Mouse (Mus musculus) stomach, embryonic 14.5 days (tissue): ENCODE results near the gene Vps72. TPM values are rescaled to one million over a fixed set of nuclear protein-coding genes. Genes with fewer than 3 reads are reported as not detected.
"Not testable (repeated sequence)": the region's sequence is repeated elsewhere in the genome, so short reads cannot be mapped to it uniquely, and the experiment has no call there.

ENCODE experiments used
- ATAC-seq: fragments of 200-750 bp; cut with Nextera tagmentation; 2 replicates; pipeline ENCODE4 v1.8.0; 2017; ENCODE audit warnings: low read depth, moderate TSS enrichment; ENCODE audit not compliant: insufficient number of reproducible peaks, insufficient read depth, low FRiP score
- H3K27ac ChIP-seq: fragments of 300-500 bp; sonication (generic); 2 replicates; pipeline ENCODE4 v1.5.1; 2014; ENCODE audit warnings: mild to moderate bottlenecking, low read length, moderate library complexity, mixed read lengths
- H3K27me3 ChIP-seq: fragments of 300-500 bp; sonication (generic); 2 replicates; pipeline ENCODE4 v1.6.1; 2014; ENCODE audit warnings: low read length, control low read depth, mixed read lengths; ENCODE audit not compliant: control insufficient read depth, insufficient read depth
- H3K36me3 ChIP-seq: fragments of 300-500 bp; sonication (generic); 2 replicates; pipeline ENCODE4 v1.6.1; 2014; ENCODE audit warnings: mild to moderate bottlenecking, control low read depth, low read length, moderate library complexity, mixed read lengths; ENCODE audit not compliant: control insufficient read depth, insufficient read depth
- H3K4me1 ChIP-seq: fragments of 300-500 bp; sonication (generic); 2 replicates; pipeline ENCODE4 v1.6.1; 2014; ENCODE audit warnings: low read length, control low read depth, mixed read lengths; ENCODE audit not compliant: control insufficient read depth, insufficient read depth
- H3K4me2 ChIP-seq: fragments of 300-500 bp; sonication (generic); replicated peaks from 2 replicates; pipeline ENCODE4 v1.6.1; 2014; ENCODE audit warnings: low read depth, low read length, control low read depth
- H3K4me3 ChIP-seq: fragments of 300-500 bp; sonication (generic); 2 replicates; pipeline ENCODE4 v1.5.1; 2014; ENCODE audit warnings: low read depth, low read length, control low read depth
- H3K9ac ChIP-seq: fragments of 300-500 bp; sonication (generic); replicated peaks from 2 replicates; pipeline ENCODE4 v1.6.1; 2014; ENCODE audit warnings: low read depth, mild to moderate bottlenecking, control low read depth, low read length, moderate library complexity, mixed read lengths
- H3K9me3 ChIP-seq: fragments of 300-500 bp; sonication (generic); 2 replicates; pipeline ENCODE4 v1.6.1; 2016; ENCODE audit warnings: low read depth, low read length, control low read depth; ENCODE audit not compliant: control insufficient read depth
- WGBS: fragments of 180-500 bp; shearing (Covaris S2); extraction: QIAGEN DNeasy Blood & Tissue Kit; methylation state at CpG from one replicate; pipeline ENCODE4 v1.1.7; 2014; 5-methylcytosine and 5-hydroxymethylcytosine counted together
- polyA plus RNA-seq: library from polyadenylated mRNA; unstranded; fragments of >200 nt; fragmentation: Nextera tagmentation; extraction: Ambion mirVana; gene quantifications from 2 replicates; pipeline ENCODE4 v1.2.1, GENCODE M21; 2014

The Vps72 gene
- polyA plus RNA-seq, 1 experiment from 2014 or later = 156 TPM

DNA sequence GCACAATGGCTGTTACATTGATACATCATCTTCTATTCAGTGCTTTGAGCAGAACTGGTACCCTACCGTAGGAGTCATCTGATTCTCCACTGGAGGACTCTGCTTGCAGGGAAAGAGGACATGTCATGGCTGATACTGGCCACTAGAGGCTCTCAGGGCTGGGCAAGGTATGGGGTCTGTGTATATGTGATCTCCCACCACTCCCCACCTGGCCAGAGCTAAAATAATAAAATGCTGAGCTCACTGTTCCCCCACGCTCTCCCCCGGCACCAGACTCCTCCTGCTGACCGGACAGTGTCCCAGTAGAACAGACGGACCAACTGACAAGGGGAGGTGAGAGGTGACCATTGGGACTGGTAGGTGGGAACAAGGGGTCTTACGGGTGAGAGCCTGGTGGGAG is 13.4 kb downstream of the Vps72 start, which contains the start of gene Tmod4:
TSS of gene Tmod4 (plus strand) at position 231 of the 400 bp plus-strand sequence.
- whole genome bisulfite sequencing = 51% methylated on average over 6 of the region's 6 CpGs
- Histone ChIP-seq H3K4me1 (peaks cover 5% of the 10 kb centered on the region; the same call in 1 of the 2 replicates), H3K36me3 (peaks cover 33% of the 10 kb centered on the region), H3K4me3 (no peak within 1 kb of the TSS), H3K9ac (no peak within 1 kb of the TSS), H3K4me2 (no peak within 1 kb of the TSS), H3K27ac (no peak within 1 kb of the TSS; the same call in 1 of the 2 replicates), H3K27me3 (no peaks in the 10 kb centered on the region), H3K9me3 (no peaks in the 10 kb centered on the region)
- ATAC-seq = peak; percentile 39; the same call in 1 of the 2 replicates

DNA sequence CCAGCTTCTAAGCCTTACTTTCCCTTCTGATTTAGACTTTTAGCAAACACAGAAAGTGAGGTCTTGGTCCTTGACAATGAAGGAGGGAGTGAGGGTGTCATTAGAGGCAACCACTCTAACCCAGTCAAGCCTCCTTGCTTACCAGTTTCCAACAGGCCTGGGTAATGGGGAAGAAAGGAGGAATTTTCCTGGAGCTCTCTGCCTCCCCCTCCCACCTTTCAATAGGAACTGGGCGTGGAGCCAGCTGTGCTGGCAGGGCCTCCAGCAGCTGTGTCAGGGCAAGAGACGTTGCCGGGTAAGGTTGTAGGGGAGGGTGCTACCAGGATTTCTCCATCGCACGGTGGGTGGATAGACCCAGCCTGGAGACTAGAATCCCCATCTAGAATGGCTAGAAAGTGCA is 14.2 kb downstream of the Vps72 start:
- peaks cover 5% of the 10 kb centered on the region; the same call in 1 of the 2 replicates for H3K4me1 ChIP-seq
- no peak overlapping the region for H3K9ac ChIP-seq
- no peaks in the 10 kb centered on the region for H3K9me3 ChIP-seq
- peaks cover 26% of the 10 kb centered on the region for H3K36me3 ChIP-seq
- 22% methylated on average over 5 of the region's 5 CpGs for WGBS
- no peak overlapping the region for H3K4me2 ChIP-seq
- no peak overlapping the region for H3K4me3 ChIP-seq
- ATAC-seq = no peak
- H3K27me3 ChIP-seq = no peaks in the 10 kb centered on the region
- no peak overlapping the region; the same call in 1 of the 2 replicates for H3K27ac ChIP-seq

DNA sequence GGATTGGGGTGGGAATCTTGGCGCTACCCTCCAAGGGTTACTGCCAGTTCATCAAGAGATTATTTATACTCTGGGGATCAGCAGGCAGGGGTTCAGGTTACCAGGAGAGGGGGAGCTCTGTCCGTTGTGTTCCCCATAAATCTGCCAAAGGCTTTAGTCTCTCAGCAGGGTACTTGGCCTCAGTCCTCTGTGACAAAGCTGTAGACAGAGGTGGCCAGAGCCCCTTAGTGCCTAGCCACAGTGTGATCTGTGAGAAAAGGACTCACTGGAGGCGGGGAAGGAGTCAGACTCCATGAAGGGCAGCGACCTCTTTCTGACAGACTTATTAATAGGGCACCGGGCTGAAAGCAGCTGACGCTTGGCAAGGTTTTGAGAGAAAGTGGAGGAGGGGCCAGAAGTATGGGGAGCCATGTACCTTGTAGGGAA is 18.4 kb downstream of the Vps72 start:
- H3K27ac ChIP-seq = no peak overlapping the region
- no peak overlapping the region for H3K9ac ChIP-seq
- no peaks in the 10 kb centered on the region for H3K9me3 ChIP-seq
- no peak overlapping the region for H3K4me3 ChIP-seq
- H3K4me2 ChIP-seq = no peak overlapping the region
- WGBS = 34% methylated on average over 6 of the region's 6 CpGs
- ATAC-seq = no peak
- H3K36me3 ChIP-seq = peaks cover 3% of the 10 kb centered on the region; the same call in 1 of the 2 replicates
- H3K4me1 ChIP-seq = peaks cover 8% of the 10 kb centered on the region; the same call in 1 of the 2 replicates
- H3K27me3 ChIP-seq = no peaks in the 10 kb centered on the region

DNA sequence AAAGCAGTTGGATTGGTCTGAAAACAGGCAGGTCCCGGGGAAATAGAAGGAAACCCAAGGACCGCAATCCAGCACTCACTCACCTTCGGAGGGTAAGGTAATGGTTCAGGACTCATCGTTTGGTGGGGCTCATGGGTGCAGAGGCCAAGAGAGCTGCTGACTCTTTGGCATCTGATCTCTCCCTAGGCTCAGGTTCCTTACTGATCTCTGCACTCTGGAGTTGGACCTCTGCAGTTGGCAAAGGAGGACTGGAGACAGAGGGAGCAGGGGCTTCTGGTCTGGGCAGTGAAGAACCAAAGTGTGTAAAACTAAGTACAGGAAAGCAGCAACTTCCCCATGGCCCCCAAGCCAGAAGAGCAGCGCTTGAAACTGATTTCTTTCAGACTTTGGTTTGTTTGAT is 19.3 kb downstream of the Vps72 start:
- H3K9me3 ChIP-seq = no peaks in the 10 kb centered on the region
- H3K36me3 ChIP-seq = peaks cover 3% of the 10 kb centered on the region; the same call in 1 of the 2 replicates
- H3K27me3 ChIP-seq = no peaks in the 10 kb centered on the region
- H3K9ac ChIP-seq = no peak overlapping the region
- ATAC-seq = no peak
- H3K4me1 ChIP-seq = peaks cover 7% of the 10 kb centered on the region; the same call in 1 of the 2 replicates
- no peak overlapping the region for H3K27ac ChIP-seq
- 83% methylated on average over 5 of the region's 5 CpGs for WGBS
- no peak overlapping the region for H3K4me3 ChIP-seq
- no peak overlapping the region for H3K4me2 ChIP-seq

DNA sequence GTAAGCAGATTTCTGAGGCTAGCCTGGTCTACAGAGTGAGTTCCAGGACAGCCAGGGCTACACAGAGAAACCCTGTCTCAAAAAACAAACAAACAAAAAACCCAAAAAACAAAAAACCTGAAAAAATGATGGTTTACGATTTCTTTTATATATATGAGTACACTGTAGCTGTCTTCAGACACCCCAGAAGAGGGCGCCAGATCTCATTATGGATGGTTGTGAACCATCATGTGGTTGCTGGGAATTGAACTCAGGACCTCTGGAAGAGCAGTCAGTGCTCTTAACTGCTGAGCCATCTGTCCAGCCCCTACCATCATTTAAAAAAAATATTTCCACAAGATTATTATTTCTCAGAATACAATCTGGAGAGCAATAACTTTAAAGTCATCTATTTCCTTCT is 21.6 kb downstream of the Vps72 start:
- WGBS = 91% methylated on average over 2 of the region's 2 CpGs

DNA sequence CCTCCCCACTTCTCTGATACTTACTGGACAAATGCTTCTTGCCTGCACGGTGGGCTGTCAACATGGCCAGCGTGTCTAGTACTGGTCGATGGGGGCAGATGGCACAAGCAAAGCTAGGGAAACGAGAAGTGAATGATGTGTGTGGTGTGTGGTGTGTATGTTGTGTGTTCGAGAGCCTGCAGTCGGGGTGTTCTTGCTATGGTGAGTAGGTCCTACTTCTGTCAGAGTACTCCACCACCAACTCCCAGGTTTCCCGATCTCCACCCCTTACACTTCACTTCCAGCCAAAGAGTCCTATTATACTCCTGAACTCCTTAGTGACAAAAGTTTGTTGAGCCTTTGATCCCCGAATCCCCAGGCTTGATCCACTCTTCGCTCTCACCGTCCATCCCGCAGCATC is 22.4 kb downstream of the Vps72 start:
- ATAC-seq = no peak
- WGBS = 51% methylated on average over 11 of the region's 11 CpGs

More for the DNA sequence above, 21.6 kb downstream of the Vps72 start:
- not testable (repeated sequence) for H3K4me2 ChIP-seq, H3K27ac ChIP-seq, H3K9me3 ChIP-seq, H3K27me3 ChIP-seq, ATAC-seq, H3K4me3 ChIP-seq, H3K9ac ChIP-seq, H3K36me3 ChIP-seq
- H3K4me1 ChIP-seq = 0 out of 2 replicates have a peak, but pooled peaks cover 11% of the 10 kb centered on the region

DNA sequence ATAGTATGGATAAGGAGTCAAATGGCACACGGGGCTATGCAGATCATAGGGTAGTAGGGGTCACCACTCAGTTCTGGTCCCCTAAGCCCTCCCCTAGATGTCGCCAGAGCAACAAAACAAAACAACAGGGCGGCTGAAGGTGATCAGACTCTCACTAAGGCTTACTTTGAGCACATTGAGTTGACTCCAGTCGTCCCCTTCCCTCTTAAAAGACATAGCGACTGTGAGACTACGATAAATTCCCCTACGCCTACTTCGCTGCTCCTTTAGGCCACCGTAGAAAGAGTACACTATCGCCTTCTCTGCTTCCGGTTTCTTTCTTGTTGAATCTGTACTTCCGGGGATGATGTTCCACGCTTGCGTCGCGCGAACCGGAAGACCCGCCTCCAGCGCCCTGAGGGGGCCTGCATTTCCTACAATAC is 22.9 kb downstream of the Vps72 start, which contains the start of the genes Scnm1 and Lysmd1:
TSS of gene Scnm1 (minus strand) at position 332 of the 422 bp plus-strand sequence.
TSS of gene Lysmd1 (plus strand) at position 409 of the 422 bp plus-strand sequence.
- no peaks in the 10 kb centered on the region for H3K9me3 ChIP-seq
- H3K27ac ChIP-seq = peak within 1 kb of the TSS; percentile 6; the same call in 1 of the 2 replicates
- 0 out of 2 replicates have a peak, but pooled peaks cover 11% of the 10 kb centered on the region for H3K4me1 ChIP-seq
- peak within 1 kb of the TSS; percentile 45 for H3K9ac ChIP-seq
- H3K27me3 ChIP-seq = no peaks in the 10 kb centered on the region
- peak within 1 kb of the TSS; percentile 53 for H3K4me2 ChIP-seq
- H3K36me3 ChIP-seq = peaks cover 3% of the 10 kb centered on the region; the same call in 1 of the 2 replicates
- peak within 1 kb of the TSS; percentile 44 for H3K4me3 ChIP-seq
- ATAC-seq = peak; percentile 92
- WGBS = under 1% methylated on average over 20 of the region's 20 CpGs

More for the DNA sequence above, 22.4 kb downstream of the Vps72 start:
- no peaks in the 10 kb centered on the region for H3K27me3 ChIP-seq
- no peaks in the 10 kb centered on the region for H3K9me3 ChIP-seq
- H3K4me2 ChIP-seq = peak overlapping the region; percentile 53
- H3K4me3 ChIP-seq = peak overlapping the region; percentile 44
- H3K27ac ChIP-seq = no peak overlapping the region
- H3K4me1 ChIP-seq = 0 out of 2 replicates have a peak, but pooled peaks cover 11% of the 10 kb centered on the region
- peak overlapping the region; percentile 45; the same call in 1 of the 2 replicates for H3K9ac ChIP-seq
- H3K36me3 ChIP-seq = peaks cover 3% of the 10 kb centered on the region; the same call in 1 of the 2 replicates

DNA sequence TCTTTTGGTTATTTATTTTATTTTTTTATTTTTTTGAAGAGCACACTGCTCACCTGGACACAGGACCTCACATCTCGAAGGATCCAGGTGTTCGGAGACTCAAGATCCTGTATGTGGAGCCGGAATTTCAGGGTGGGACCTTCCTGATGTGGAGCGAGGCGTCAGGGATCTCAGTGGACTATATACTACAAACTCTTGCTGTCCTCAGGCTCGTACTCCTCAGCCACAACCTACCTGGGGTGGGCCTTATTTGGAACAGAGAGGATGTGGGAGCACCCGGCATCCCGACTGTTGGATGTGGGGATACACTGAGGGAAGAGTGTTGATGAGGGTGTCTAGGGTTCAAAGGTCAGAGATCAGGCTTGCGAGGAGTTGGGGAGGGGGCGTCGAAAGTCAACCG is 23.3 kb downstream of the Vps72 start:
- not testable (repeated sequence) for H3K9me3 ChIP-seq, H3K9ac ChIP-seq, H3K36me3 ChIP-seq, H3K27ac ChIP-seq, H3K4me2 ChIP-seq, H3K27me3 ChIP-seq
- H3K4me3 ChIP-seq = peak overlapping the region; percentile 44
- H3K4me1 ChIP-seq = 0 out of 2 replicates have a peak, but pooled peaks cover 11% of the 10 kb centered on the region
- WGBS = no CpG with 5 or more reads among the region's 12 CpGs
- ATAC-seq = peak; percentile 51; the same call in 1 of the 2 replicates
